Mouse (Mus musculus) MEL (cell line): Measurements from ENCODE around the gene Bricd5. TPM values are rescaled to one million over a fixed set of nuclear protein-coding genes. Genes with fewer than 3 reads are reported as not detected.

Experiments used
- DNase-seq: peaks from one replicate; pipeline ENCODE4 v3.0.0; 2011; ENCODE audit warnings: low read depth, low spot score
- H3K27ac ChIP-seq: 2 replicates; pipeline ENCODE4 v1.5.1; 2012; ENCODE audit warnings: low read depth, mild to moderate bottlenecking, control low read depth, low read length, moderate library complexity; ENCODE audit not compliant: control insufficient read depth
- H3K27me3 ChIP-seq, 2 experiments: fragments of 150-350 bp in 1 of 2; sonication (generic) in 1 of 2; 2 replicates each; pipeline ENCODE4 v1.6.1; 2012; ENCODE audit warnings: low read length in 2 of 2, mild to moderate bottlenecking in 2 of 2, improper control_type of control experiment in 1 of 2, moderate library complexity in 1 of 2; ENCODE audit not compliant: insufficient read depth in 2 of 2, control insufficient read depth in 1 of 2
- H3K36me3 ChIP-seq, 2 experiments: 2 replicates each; pipeline ENCODE4 v1.6.1; 2012 to 2014; ENCODE audit warnings: low read length in 2 of 2, improper control_type of control experiment in 1 of 2, inconsistent platforms in 1 of 2, mild to moderate bottlenecking in 1 of 2; ENCODE audit not compliant: insufficient read depth in 2 of 2, control insufficient read depth in 1 of 2
- H3K4me1 ChIP-seq, 2 experiments: fragments of 150-350 bp in 1 of 2; sonication (generic) in 1 of 2; 2 replicates each; pipeline ENCODE4 v1.6.1; 2012; ENCODE audit warnings: low read length in 2 of 2, improper control_type of control experiment in 1 of 2, mild to moderate bottlenecking in 1 of 2; ENCODE audit not compliant: insufficient read depth in 2 of 2, control insufficient read depth in 1 of 2
- H3K4me3 ChIP-seq, 2 experiments: fragments of 150-350 bp in 1 of 2; sonication (generic) in 1 of 2; 2 replicates each; pipeline ENCODE4 v1.5.1; 2012; ENCODE audit warnings: low read depth in 2 of 2, low read length in 2 of 2, mild to moderate bottlenecking in 2 of 2, moderate library complexity in 2 of 2, control low read depth in 1 of 2, improper control_type of control experiment in 1 of 2; ENCODE audit not compliant: control insufficient read depth in 1 of 2, insufficient read depth in 1 of 2
- H3K79me2 ChIP-seq: 2 replicates; pipeline ENCODE4 v1.6.1; 2012; ENCODE audit warnings: mild to moderate bottlenecking, low read length, moderate library complexity; ENCODE audit not compliant: control insufficient read depth, poor library complexity, insufficient read depth
- H3K9ac ChIP-seq: 2 replicates; pipeline ENCODE4 v1.6.1; 2012; ENCODE audit warnings: low read depth, mild to moderate bottlenecking, control low read depth, low read length, moderate library complexity; ENCODE audit not compliant: control insufficient read depth, poor library complexity, severe bottlenecking
- H3K9me3 ChIP-seq: fragments of 150-350 bp; sonication (generic); replicated peaks from 2 replicates; pipeline ENCODE4 v1.6.1; 2012; ENCODE audit warnings: mild to moderate bottlenecking, low read length, improper control_type of control experiment, moderate library complexity; ENCODE audit not compliant: insufficient read depth
- BHLHE40 ChIP-seq: IDR thresholded peaks from 2 replicates; pipeline ENCODE4 v1.6.1; 2012; ENCODE audit warnings: low read depth, mild to moderate bottlenecking, inconsistent platforms, low read length, improper control_type of control experiment, borderline replicate concordance
- CHD1 ChIP-seq: IDR thresholded peaks from 2 replicates; pipeline ENCODE4 v1.6.1; 2012; ENCODE audit warnings: low read depth, mild to moderate bottlenecking, inconsistent platforms, low read length, improper control_type of control experiment
- CHD2 ChIP-seq: IDR thresholded peaks from 2 replicates; pipeline ENCODE4 v1.6.1; 2011; ENCODE audit warnings: low read length, improper control_type of control experiment
- CTCF ChIP-seq, 3 experiments: IDR thresholded peaks in 2 of 3; conservative IDR thresholded peaks in 1 of 3; 2 replicates each; pipeline ENCODE4 v1.5.1; 2011 to 2012; ENCODE audit warnings: low read length in 3 of 3, low read depth in 2 of 3, mild to moderate bottlenecking in 2 of 3, improper control_type of control experiment in 1 of 3, inconsistent platforms in 1 of 3, mixed read lengths in 1 of 3, moderate library complexity in 1 of 3; ENCODE audit not compliant: control insufficient read depth in 1 of 3, insufficient read depth in 1 of 3, poor library complexity in 1 of 3, severe bottlenecking in 1 of 3
- E2F4 ChIP-seq: IDR thresholded peaks from 2 replicates; pipeline ENCODE4 v1.6.1; 2011; ENCODE audit warnings: low read depth, low read length, improper control_type of control experiment, borderline replicate concordance
- EP300 ChIP-seq, 2 experiments: IDR thresholded peaks; 2 replicates each; pipeline ENCODE4 v1.6.1; 2011; ENCODE audit warnings: improper control_type of control experiment in 2 of 2, low read length in 2 of 2, low read depth in 1 of 2, mild to moderate bottlenecking in 1 of 2
- ETS1 ChIP-seq: IDR thresholded peaks from 2 replicates; pipeline ENCODE4 v1.6.1; 2012; ENCODE audit warnings: low read depth, mild to moderate bottlenecking, inconsistent platforms, low read length, improper control_type of control experiment, moderate library complexity
- HCFC1 ChIP-seq: IDR thresholded peaks from 2 replicates; pipeline ENCODE4 v1.6.1; 2012; ENCODE audit warnings: low read depth, mild to moderate bottlenecking, inconsistent platforms, low read length, improper control_type of control experiment, moderate library complexity
- JUND ChIP-seq: IDR thresholded peaks from 2 replicates; pipeline ENCODE4 v1.6.1; 2011; ENCODE audit warnings: low read depth, mild to moderate bottlenecking, improper control_type of control experiment, low read length
- KAT2A ChIP-seq: conservative IDR thresholded peaks from 2 replicates; pipeline ENCODE4 v1.6.1; 2012; ENCODE audit warnings: low read depth, low read length, improper control_type of control experiment, inconsistent platforms
- MAFK ChIP-seq: IDR thresholded peaks from 2 replicates; pipeline ENCODE4 v1.6.1; 2011; ENCODE audit warnings: low read depth, mild to moderate bottlenecking, low read length, improper control_type of control experiment, borderline replicate concordance
- MEF2A ChIP-seq: IDR thresholded peaks from 2 replicates; pipeline ENCODE4 v1.6.1; 2014; ENCODE audit warnings: low read depth, mild to moderate bottlenecking, inconsistent platforms, low read length, improper control_type of control experiment; ENCODE audit not compliant: poor library complexity, insufficient replicate concordance, severe bottlenecking; ENCODE audit errors: extremely low read depth
- NRF1 ChIP-seq: IDR thresholded peaks from 2 replicates; pipeline ENCODE4 v1.6.1; 2014; ENCODE audit warnings: low read depth, mild to moderate bottlenecking, inconsistent platforms, low read length, improper control_type of control experiment, moderate library complexity; ENCODE audit not compliant: poor library complexity, insufficient read depth, severe bottlenecking
- POLR2AphosphoS2 ChIP-seq: IDR thresholded peaks from 2 replicates; pipeline ENCODE4 v1.6.1; 2011; ENCODE audit warnings: low read length, improper control_type of control experiment
- RAD21 ChIP-seq: IDR thresholded peaks from 2 replicates; pipeline ENCODE4 v1.6.1; 2011; ENCODE audit warnings: mild to moderate bottlenecking, low read depth, low read length, improper control_type of control experiment
- SMC3 ChIP-seq: IDR thresholded peaks from 2 replicates; pipeline ENCODE4 v1.6.1; 2011; ENCODE audit warnings: low read depth, low read length, improper control_type of control experiment
- TBP ChIP-seq: IDR thresholded peaks from 2 replicates; pipeline ENCODE4 v1.8.0; 2011; ENCODE audit warnings: low read depth, low read length, improper control_type of control experiment
- TCF12 ChIP-seq: IDR thresholded peaks from 2 replicates; pipeline ENCODE4 v1.6.1; 2014; ENCODE audit warnings: low read depth, mild to moderate bottlenecking, inconsistent platforms, low read length, improper control_type of control experiment, moderate library complexity
- UBTF ChIP-seq: IDR thresholded peaks from 2 replicates; pipeline ENCODE4 v1.6.1; 2012; ENCODE audit warnings: low read depth, mild to moderate bottlenecking, inconsistent platforms, low read length, improper control_type of control experiment, moderate library complexity, borderline replicate concordance; ENCODE audit not compliant: insufficient read depth
- ZC3H11A ChIP-seq: IDR thresholded peaks from 2 replicates; pipeline ENCODE4 v1.6.1; 2012; ENCODE audit warnings: low read depth, mild to moderate bottlenecking, inconsistent platforms, low read length, improper control_type of control experiment
- ZMIZ1 ChIP-seq: IDR thresholded peaks from 2 replicates; pipeline ENCODE4 v1.6.1; 2012; ENCODE audit warnings: low read depth, mild to moderate bottlenecking, inconsistent platforms, low read length, improper control_type of control experiment, moderate library complexity
- polyA plus RNA-seq, 2 experiments: library from polyadenylated mRNA; stranded (reverse) in 1 of 2; unstranded in 1 of 2; fragments of >175 nt in 1 of 2; fragments of >200 nt in 1 of 2; gene quantifications; 2 replicates each; pipeline versions ENCODE4 v1.2.1 to v1.2.4; 2012; ENCODE audit warnings: low replicate concordance in 2 of 2, low read depth in 1 of 2; ENCODE audit not compliant: insufficient read length in 2 of 2, insufficient read depth in 1 of 2, missing spikeins in 1 of 2
- total RNA-seq: library from RNA; depleted of rRNA; stranded (reverse); fragments of 300-350 nt; gene quantifications from 2 replicates; pipeline ENCODE4 v1.2.3, GENCODE M21; 2012

The Bricd5 gene
- total and polyA plus RNA-seq, 3 experiments: 0.82 to 2.0 TPM; not detected in 1

GRCm38 (mm10) chr17:24488186-24488661, 14.5 kb downstream of the Bricd5 start, which contains the start of gene Caskin1:
Gene Caskin1 (plus strand): TSS chr17:24488601.
- no peak for DNase-seq
- Histone ChIP-seq H3K4me3 (no peak within 1 kb of the TSS), H3K9ac (no peak within 1 kb of the TSS), H3K79me2 (no peaks in the 10 kb centered on the region), H3K4me1 (no peaks in the 10 kb centered on the region), H3K9me3 (no peaks in the 10 kb centered on the region), H3K27me3 (peaks cover 6 to 25% of the 10 kb centered on the region in 2 experiments), H3K36me3 (no peaks in the 10 kb centered on the region), H3K27ac (no peak within 1 kb of the TSS)
- TF ChIP-seq EP300 (IDR thresholded peaks at IDR 0.05; ENCODE audit: low read depth in 1 of 2, low read length in 2 of 2) (no peak), NRF1 (no peak), E2F4 (no peak), KAT2A (no peak), SMC3 (no peak), HCFC1 (no peak), ETS1 (no peak), TCF12 (no peak), MEF2A (no peak), MAFK (no peak), TBP (no peak), CTCF (IDR thresholded peaks at IDR 0.05 in 2 of 3, conservative IDR thresholded peaks at IDR 0.05 in 1 of 3; ENCODE audit: control insufficient read depth in 1 of 3, insufficient read depth in 1 of 3, low read depth in 2 of 3, low read length in 3 of 3, poor library complexity in 1 of 3, severe bottlenecking in 1 of 3) (no peak), CHD2 (no peak)

- Histone ChIP-seq H3K27ac (no peak overlapping the region), H3K27me3 (peaks cover 6 to 25% of the 10 kb centered on the region in 2 experiments), H3K9ac (no peak overlapping the region), H3K9me3 (no peaks in the 10 kb centered on the region), H3K36me3 (no peaks in the 10 kb centered on the region), H3K4me1 (no peaks in the 10 kb centered on the region), H3K4me3 (no peak overlapping the region), H3K79me2 (no peaks in the 10 kb centered on the region)
- TF ChIP-seq BHLHE40 (no peak), CHD1 (no peak), E2F4 (no peak), POLR2AphosphoS2 (no peak), ETS1 (no peak), ZC3H11A (no peak), JUND (no peak), MAFK (no peak), RAD21 (no peak), UBTF (no peak), ZMIZ1 (no peak), TCF12 (no peak)
- no peak for DNase-seq
Measured at GRCm38 (mm10) chr17:24488662-24489264, 15.1 kb downstream of the Bricd5 start.
